Mouse (Mus musculus) kidney, postnatal 0 days (tissue): ENCODE results near the gene 3830406C13Rik. TPM values are rescaled to one million over a fixed set of nuclear protein-coding genes. Genes with fewer than 3 reads are reported as not detected.

Experiments
- ATAC-seq: fragments of 200-750 bp; cut with Nextera tagmentation; replicated peaks from 2 replicates; pipeline ENCODE4 v1.8.0; 2017; ENCODE audit warnings: low read depth, moderate number of reproducible peaks, moderate TSS enrichment, moderate library complexity; ENCODE audit not compliant: low FRiP score
- DNase-seq: peaks from one replicate; pipeline ENCODE4 v3.0.0-alpha.2; 2016; ENCODE audit warnings: low spot score
- H3K27ac ChIP-seq: fragments of 300-500 bp; sonication (generic); 2 replicates; pipeline ENCODE4 v1.5.1; 2014; ENCODE audit warnings: mild to moderate bottlenecking
- H3K27me3 ChIP-seq: fragments of 300-500 bp; sonication (generic); 2 replicates; pipeline ENCODE4 v1.6.1; 2014; ENCODE audit warnings: low read length, mixed read lengths; ENCODE audit not compliant: insufficient read depth
- H3K36me3 ChIP-seq: fragments of 300-500 bp; sonication (generic); 2 replicates; pipeline ENCODE4 v1.6.1; 2014; ENCODE audit warnings: low read length, mixed read lengths; ENCODE audit not compliant: insufficient read depth
- H3K4me1 ChIP-seq: fragments of 300-500 bp; sonication (generic); replicated peaks from 2 replicates; pipeline ENCODE4 v1.6.1; 2014; ENCODE audit warnings: antibody characterized with exemption, low read length, mixed read lengths; ENCODE audit not compliant: insufficient read depth
- H3K4me2 ChIP-seq: fragments of 300-500 bp; sonication (generic); 2 replicates; pipeline ENCODE4 v1.6.1; 2014; ENCODE audit warnings: mild to moderate bottlenecking, low read length, moderate library complexity, mixed read lengths
- H3K4me3 ChIP-seq: fragments of 300-500 bp; sonication (generic); replicated peaks from 2 replicates; pipeline ENCODE4 v1.5.1; 2014; ENCODE audit warnings: low read depth, low read length
- H3K9ac ChIP-seq: fragments of 300-500 bp; sonication (generic); 2 replicates; pipeline ENCODE4 v1.6.1; 2014; ENCODE audit warnings: low read depth, low read length
- H3K9me3 ChIP-seq: fragments of 300-500 bp; sonication (generic); replicated peaks from 2 replicates; pipeline ENCODE4 v1.6.1; 2016; ENCODE audit warnings: low read length, inconsistent platforms, mixed read lengths
- CTCF ChIP-seq: IDR thresholded peaks from 2 replicates; pipeline ENCODE4 v1.5.1; 2016; ENCODE audit warnings: antibody characterized with exemption, low read depth, mild to moderate bottlenecking, moderate library complexity
- WGBS: fragments of 180-500 bp; shearing (Covaris S2); extraction: QIAGEN DNeasy Blood & Tissue Kit; methylation state at CpG from one replicate; pipeline ENCODE4 v1.1.7; 2014; 5-methylcytosine and 5-hydroxymethylcytosine counted together
- polyA plus RNA-seq: library from polyadenylated mRNA; unstranded; fragments of >200 nt; fragmentation: Nextera tagmentation; extraction: Ambion mirVana; gene quantifications from 2 replicates; pipeline ENCODE4 v1.2.1, GENCODE M21; 2015

The 3830406C13Rik gene
- polyA plus RNA-seq, 1 experiment from 2014 or later: 63.4 TPM

DNA sequence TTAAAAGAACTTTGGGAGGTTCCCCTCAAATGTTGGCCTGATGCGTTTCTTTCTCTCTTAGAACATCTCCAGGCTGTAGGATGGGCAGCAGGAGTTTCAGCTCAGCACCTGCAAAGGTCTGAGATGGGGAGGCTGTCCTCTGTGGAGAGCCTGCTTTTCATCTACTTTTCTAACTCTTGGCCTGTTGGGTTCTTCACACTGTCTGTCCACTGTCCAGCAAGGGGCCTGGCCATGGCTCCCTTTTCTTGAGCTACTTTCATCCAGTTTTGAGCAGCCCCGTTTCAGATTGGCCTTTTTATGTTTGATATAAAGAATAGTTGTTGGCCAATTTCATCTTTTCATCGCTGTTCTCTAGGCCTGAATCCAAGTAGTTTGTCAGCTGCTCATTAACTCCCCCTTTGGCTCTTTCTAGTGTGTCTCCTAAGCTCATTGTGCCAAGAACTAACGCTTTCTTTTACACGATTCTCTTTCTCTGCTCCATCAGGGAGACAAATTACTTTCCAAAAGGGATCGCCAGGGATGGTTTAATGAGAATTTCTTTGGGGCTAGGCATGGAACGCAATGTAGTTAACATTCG, 53.5 kb downstream of the 3830406C13Rik start:
- no peak for TF ChIP-seq CTCF
- DNase-seq (no peak), ATAC-seq (no peak)
- Histone ChIP-seq H3K4me3 (no peak overlapping the region), H3K27me3 (peaks cover 65% of the 10 kb centered on the region), H3K27ac (no peak overlapping the region), H3K4me1 (no peaks in the 10 kb centered on the region), H3K4me2 (no peak overlapping the region), H3K36me3 (no peaks in the 10 kb centered on the region), H3K9me3 (no peaks in the 10 kb centered on the region), H3K9ac (no peak overlapping the region)
- 8% methylated on average over 8 of the region's 8 CpGs for WGBS

DNA sequence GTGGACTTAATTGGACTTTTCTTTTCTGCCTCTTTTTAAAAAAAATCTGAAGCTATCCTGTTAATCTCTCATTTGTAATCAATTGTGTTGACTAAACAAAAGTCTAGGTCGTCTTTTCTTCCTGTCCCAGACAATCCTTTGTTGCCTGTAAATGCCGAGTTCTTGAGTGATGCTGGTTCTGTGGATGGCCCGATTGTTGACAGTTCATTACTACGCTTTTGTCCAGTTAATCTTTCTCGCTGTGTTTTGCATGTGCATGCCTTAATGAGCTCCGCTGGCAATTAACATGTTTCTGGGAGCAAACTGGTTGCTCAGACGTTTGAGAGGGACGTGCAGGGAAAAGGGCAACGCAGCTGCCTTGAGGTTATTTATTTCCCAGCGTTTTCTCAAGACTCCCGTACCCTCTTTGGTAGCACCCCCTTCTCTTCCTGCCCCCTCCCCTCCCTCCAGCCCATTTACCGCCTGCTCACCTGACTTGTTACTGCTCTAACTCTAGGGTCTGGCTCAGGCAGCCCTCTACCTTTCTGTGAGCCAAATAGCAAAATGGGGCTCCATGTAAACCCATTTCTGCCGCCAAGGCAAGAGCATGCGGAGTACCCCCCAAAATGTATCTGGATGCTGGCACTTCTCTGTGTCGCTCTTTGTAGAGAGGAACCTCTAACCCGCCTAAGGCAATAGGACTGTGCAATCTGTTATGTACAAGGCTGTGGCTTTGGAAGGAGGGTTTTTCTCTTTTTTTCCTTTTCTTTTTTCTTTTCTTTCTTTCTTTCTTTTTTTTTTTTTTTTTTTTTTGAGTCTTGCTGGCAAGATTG, 54.2 kb downstream of the 3830406C13Rik start:
- 3% methylated on average over 16 of the region's 16 CpGs for WGBS
- DNase-seq: no peak
- H3K4me3 ChIP-seq: no peak overlapping the region
- TF ChIP-seq CTCF: no peak
- H3K4me2 ChIP-seq: no peak overlapping the region
- H3K4me1 ChIP-seq: no peaks in the 10 kb centered on the region
- no peak overlapping the region for H3K9ac ChIP-seq
- no peak for ATAC-seq
- H3K36me3 ChIP-seq: no peaks in the 10 kb centered on the region
- no peak overlapping the region for H3K27ac ChIP-seq
- peaks cover 72% of the 10 kb centered on the region for H3K27me3 ChIP-seq
- no peaks in the 10 kb centered on the region for H3K9me3 ChIP-seq

DNA sequence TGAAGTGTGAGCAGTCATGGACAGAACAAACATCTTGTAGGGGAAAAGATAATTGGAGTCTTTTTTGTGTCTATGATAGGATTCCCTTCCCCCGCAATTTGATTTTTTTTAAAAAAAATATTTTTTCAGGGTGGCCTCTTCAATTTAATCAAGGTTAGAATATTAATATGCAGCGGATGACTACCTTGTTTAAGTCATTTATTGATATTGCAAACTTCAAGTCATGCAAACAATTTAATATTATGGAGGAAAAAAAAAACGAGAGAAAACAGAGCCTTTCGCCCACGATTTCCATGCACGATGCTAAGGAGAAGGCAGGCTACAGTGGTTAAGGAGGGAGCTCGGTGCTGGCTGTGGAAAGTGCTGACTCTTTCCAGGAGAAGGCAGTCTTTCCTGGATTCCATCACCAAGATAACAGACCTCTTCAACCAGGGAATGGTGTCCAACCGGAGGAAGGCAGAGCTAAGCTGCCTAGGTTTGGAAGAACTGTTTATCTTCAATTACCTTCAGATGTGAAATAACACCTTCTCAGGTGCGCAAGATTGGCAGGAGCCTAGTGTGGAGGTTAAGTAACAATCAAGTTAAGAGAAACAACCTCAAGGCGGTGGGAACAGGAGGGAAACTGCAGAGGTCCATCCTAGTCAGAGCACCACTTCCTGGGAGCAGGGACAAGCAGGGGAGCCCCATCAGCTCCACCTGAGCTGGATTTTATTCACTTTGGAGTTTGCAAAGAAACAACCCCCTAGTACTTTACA, 55.0 kb downstream of the 3830406C13Rik start:
- Histone ChIP-seq H3K27me3 (peaks cover 80% of the 10 kb centered on the region), H3K4me3 (no peak overlapping the region), H3K9ac (no peak overlapping the region), H3K4me2 (no peak overlapping the region), H3K27ac (no peak overlapping the region), H3K9me3 (no peaks in the 10 kb centered on the region), H3K36me3 (no peaks in the 10 kb centered on the region), H3K4me1 (no peaks in the 10 kb centered on the region)
- no peak for DNase-seq
- ATAC-seq: no peak
- no peak for TF ChIP-seq CTCF
- WGBS: 4% methylated on average over 10 of the region's 10 CpGs

DNA sequence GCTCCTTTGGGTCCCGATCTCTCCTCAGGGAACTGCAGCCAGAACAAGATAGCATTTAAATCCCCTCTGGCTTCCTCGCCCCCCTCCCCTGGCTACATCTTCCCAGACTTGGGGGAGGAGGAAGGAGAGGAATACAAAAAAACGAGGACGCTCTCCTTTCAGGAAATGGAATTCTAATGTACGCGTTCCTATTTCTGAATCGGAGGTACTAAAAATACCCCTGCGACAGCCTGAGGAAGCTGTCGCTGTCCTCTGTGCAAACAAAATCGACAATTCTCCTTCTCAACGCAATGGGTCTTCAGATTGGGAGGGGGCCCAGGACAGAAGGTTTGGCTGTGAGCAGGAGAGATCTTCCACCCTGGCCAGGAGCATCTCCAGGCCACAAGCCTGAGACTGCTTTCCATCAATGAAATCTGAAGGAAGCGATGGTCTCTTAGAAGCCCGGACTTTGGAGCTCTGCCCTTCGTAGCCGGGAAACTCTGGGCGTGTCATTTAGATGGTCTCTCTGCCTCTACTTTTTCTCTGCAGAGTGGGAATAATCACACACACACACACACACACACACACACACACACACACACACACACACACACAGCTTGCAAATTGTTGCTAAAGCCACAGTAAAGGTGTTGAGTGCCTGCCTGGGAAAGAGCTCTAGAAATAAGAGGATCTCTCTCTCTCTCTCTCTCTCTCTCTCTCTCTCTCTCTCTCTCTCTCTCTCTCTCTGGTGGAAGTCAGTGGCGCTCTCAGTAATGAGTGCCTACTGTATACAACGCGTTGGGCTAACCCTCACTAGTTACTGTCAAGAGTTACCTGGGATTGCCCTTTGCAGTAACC, 56.5 kb downstream of the 3830406C13Rik start:
- Histone ChIP-seq H3K4me1 (no peaks in the 10 kb centered on the region), H3K27me3 (peaks cover 86% of the 10 kb centered on the region), H3K36me3 (no peaks in the 10 kb centered on the region), H3K9ac (no peak overlapping the region), H3K4me3 (peak overlapping the region; percentile 13; the same call in 1 of the 2 replicates), H3K27ac (no peak overlapping the region), H3K4me2 (0 out of 2 replicates have a peak overlapping the region, but pooled peaks have one; percentile 14), H3K9me3 (no peaks in the 10 kb centered on the region)
- no peak for TF ChIP-seq CTCF
- DNase-seq: no peak
- ATAC-seq: no peak
- under 1% methylated on average over 19 of the region's 19 CpGs for WGBS

DNA sequence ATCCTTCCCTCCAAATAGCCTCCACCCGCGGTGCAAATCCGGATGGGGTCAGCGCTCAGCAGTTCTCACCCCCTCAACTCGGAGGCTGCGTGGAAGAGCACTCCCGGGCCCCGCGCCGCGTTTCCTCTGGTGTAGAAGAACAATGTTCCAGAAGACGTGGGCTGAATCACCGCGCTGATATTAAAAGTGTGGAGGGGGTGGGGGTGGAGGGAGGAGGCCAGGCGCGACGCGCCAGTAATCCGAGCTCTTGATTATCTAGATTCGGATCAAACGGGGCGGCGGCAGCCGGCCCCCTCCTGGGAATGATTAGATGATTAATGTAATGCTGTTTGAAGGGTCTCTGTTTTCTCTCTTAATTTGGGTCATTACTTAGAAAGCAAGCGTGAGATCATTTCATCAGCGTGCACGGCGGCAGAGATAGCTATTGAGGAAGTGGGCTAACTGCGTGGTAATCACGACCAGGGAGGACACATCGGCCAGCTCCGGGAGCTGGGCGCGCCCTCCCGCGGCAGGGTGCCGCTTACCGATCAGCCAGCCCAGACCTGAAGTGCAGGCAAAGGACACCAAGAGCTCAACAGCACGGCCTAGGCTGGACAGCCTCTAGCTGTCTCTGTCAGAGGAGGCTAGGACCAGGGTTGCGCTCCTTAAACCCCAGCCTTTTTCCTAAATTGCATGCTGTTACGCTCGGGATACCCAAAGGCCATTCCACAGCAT, 57.3 kb downstream of the 3830406C13Rik start:
- H3K4me2 ChIP-seq: peak overlapping the region; percentile 14; the same call in 1 of the 2 replicates
- WGBS: under 1% methylated on average over 42 of the region's 42 CpGs
- no peak for ATAC-seq

More for the DNA sequence above, 57.3 kb downstream of the 3830406C13Rik start:
- Histone ChIP-seq H3K9ac (no peak overlapping the region), H3K4me1 (no peaks in the 10 kb centered on the region; the same call in 1 of the 2 replicates), H3K27ac (no peak overlapping the region), H3K36me3 (no peaks in the 10 kb centered on the region), H3K27me3 (peaks cover 88% of the 10 kb centered on the region), H3K9me3 (no peaks in the 10 kb centered on the region), H3K4me3 (peak overlapping the region; percentile 13; the same call in 1 of the 2 replicates)
- no peak for DNase-seq
- peak; percentile 23; the same call in 1 of the 2 replicates for TF ChIP-seq CTCF
